Mouse (Mus musculus) gastrocnemius, postnatal 14 days (tissue): ENCODE measurements around the gene Gse1. TPM values are rescaled to one million over a fixed set of nuclear protein-coding genes. Genes with fewer than 3 reads are reported as not detected.

Experiments used
- DNase-seq: peaks from one replicate; pipeline ENCODE4 v3.0.0; 2021; ENCODE audit warnings: mixed read lengths
- intact Hi-C: fragments of 180-260 bp; cut with DNase I; formaldehyde crosslinking; loops from one replicate; pipeline ENCODE4 v1.15.1; 2025; ENCODE audit warnings: low total_unique reads
- total RNA-seq, 2 experiments: library from RNA; stranded (reverse); gene quantifications; 2 replicates each; pipeline ENCODE4 v1.2.3; 2021

Gse1 gene
- total RNA-seq, 2 experiments from 2014 or later, result 22.7 to 28.7 TPM

- intact Hi-C loops, result no loop called here
These were observed 22.3 kb upstream of the Gse1 start for GRCm38 (mm10) chr8:120205916-120206315.

GRCm38 (mm10) chr8:120207364-120207763, 20.9 kb upstream of the Gse1 start:
- intact Hi-C loops, result no loop called here
- no peak for DNase-seq

More at GRCm38 (mm10) chr8:120205916-120206315, 22.3 kb upstream of the Gse1 start:
- no peak for DNase-seq

GRCm38 (mm10) chr8:120208113-120208512, 20.1 kb upstream of the Gse1 start:
- intact Hi-C loops, result no loop called here
- no peak for DNase-seq

GRCm38 (mm10) chr8:120211345-120211744, 16.9 kb upstream of the Gse1 start:
- DNase-seq, result peak; percentile 38
- intact Hi-C loops, result no loop called here

GRCm38 (mm10) chr8:120212596-120212995, 15.7 kb upstream of the Gse1 start:
- no peak for DNase-seq
- intact Hi-C loops, result no loop called here

GRCm38 (mm10) chr8:120213229-120213628, 15.0 kb upstream of the Gse1 start:
- intact Hi-C loops, result no loop called here

GRCm38 (mm10) chr8:120213939-120214338, 14.3 kb upstream of the Gse1 start:
- intact Hi-C loops, result no loop called here
- peak; percentile 85 for DNase-seq

More at GRCm38 (mm10) chr8:120213229-120213628, 15.0 kb upstream of the Gse1 start:
- DNase-seq, result no peak

DNA sequence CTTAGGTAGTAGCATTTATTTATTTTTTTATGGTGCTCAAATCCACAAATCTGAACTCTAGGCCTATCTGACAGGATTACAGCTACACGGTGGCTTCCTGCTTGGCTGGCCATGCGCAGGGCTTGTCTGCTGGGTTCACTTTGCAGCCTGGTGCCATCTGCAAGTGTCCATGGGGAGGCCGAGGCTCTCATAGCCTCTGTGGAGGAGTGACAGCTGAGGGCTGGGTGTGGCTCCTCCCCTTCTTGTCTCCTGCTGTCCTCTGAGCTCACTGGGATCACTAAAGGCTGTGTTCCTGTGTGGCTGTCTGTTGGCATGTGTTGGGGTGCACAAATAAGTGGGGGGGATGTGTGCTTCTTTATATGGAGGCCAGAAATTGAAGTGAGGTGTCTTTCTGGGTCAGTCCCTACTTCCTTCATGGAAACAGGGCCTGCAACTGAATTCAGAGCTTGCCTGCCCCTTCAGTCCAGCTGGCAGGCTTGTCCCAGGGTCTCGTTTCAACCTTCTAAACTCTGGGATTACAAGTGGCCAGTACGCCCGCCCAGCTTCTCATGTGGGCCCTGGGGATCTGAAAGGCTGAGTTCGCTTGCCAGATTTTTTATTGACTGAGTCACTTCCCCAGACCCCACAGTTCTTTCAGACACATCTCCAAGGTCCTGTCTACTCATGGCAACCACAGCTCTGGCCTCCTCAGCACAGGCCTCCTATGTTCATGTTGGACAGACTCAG, 12.7 kb upstream of the Gse1 start:
- intact Hi-C loops, result no loop called here
- peak; percentile 71 for DNase-seq

DNA sequence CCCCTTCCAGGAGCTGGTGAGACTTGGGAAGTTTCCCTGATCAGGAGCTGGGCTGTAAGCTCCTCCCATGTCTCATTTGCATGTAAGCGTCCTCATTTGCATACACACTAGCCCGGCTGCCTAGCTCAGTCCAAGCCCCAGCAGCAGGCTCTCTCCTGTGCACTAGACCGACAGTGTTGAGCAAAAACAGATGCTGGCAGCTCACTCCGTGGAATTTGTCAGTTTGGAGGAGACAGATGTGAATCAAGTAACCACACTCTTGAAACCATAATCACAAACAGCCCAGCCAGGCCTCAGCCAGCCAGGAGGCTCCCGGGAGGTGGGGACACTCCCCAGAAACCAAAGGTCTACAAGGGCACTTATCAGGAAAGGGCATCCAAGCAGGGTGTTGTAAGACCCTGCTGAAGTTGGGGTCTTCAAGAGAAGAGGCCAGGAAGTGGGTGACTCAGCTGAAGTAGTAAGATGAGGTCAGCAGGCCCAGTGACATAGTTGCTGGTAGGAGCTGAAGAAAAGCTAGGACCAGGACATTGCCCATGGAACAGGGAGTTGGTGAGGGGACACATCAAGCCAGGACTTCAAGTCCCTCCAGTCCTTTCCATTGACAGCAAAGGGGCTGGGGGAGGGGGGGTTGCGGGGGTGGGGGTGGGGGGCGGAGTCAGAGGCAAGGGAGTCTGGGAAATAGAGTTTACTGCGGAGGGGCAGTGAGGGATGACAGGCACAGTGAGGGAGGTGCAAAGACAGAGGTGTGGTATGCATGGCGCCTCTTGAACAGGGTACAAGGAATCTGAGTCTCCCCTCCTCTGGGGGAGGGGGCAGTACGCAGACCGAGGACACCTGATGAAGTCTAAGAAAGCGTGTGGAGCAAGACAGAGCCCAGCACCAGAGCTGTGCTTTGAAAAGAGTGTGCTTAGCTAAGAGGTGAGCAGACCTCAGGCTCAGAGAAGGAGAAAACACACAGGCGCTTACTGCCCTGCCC, 11.1 kb upstream of the Gse1 start:
- DNase-seq, result peak; percentile 67
- intact Hi-C loops, result no loop called here

DNA sequence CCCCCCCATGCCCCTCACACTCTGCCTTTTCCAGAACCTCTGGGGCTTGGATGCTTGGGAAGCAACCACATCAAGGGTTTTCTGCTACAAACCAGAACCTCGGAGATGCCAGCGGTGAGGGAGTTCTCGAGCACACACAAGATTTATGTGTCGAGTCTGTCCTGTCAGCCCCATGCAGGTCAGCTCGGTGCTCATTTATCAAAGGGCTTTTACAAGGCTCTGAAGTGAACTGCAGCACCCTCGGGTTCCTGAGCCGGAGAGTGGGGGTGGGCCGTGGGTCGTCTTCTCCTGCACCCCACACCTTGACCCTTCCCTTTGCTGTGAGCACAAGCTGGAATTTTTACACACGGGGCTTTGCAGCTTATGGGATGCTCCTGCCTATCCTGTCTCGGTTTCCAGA, 5.7 kb upstream of the Gse1 start:
- no peak for DNase-seq
- intact Hi-C loops, result loop anchor here (5.0 kb wide), 1 partner anchor 40 kb away; no protein-coding TSS in a partner anchor

- DNase-seq, result no peak
- intact Hi-C loops, result loop anchor here (5.0 kb wide), 1 partner anchor 42 kb away; no protein-coding TSS in a partner anchor
These were observed 3.5 kb upstream of the Gse1 start for GRCm38 (mm10) chr8:120224521-120225420.

DNA sequence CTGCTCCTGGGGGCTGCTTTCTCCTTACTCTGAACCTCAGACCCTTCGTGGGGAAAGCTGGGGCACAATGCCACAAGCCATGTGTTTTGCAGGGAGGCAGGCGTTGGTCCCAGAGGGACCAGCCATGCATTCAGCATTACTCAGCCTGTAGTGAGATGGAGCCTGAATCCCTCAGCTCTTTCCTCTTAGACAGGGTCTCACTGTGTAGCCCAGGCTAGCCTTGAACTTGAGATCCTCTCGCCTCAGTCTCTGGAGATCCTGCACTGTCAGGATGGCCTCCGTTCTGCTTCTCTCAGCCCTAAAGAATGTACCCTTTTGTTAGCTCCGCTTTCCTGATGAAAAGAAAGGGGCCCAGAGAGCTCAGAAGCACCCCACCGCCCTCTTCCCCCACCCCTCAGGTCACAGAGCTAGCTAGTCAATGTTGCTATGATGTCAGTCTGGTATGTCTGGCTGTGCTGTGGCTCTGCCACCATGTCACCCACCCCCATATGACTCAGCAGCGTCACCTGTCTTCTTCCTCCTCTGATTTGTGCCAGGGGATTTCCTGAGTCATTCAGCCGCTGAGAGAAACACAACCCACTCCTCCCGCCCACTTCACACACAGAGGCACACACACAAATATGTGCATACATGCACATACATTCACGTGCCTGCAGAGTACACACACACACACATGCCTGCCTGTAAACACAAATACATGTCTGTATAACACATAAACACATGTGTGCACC, 2.7 kb upstream of the Gse1 start:
- intact Hi-C loops, result no loop called here
- no peak for DNase-seq

DNA sequence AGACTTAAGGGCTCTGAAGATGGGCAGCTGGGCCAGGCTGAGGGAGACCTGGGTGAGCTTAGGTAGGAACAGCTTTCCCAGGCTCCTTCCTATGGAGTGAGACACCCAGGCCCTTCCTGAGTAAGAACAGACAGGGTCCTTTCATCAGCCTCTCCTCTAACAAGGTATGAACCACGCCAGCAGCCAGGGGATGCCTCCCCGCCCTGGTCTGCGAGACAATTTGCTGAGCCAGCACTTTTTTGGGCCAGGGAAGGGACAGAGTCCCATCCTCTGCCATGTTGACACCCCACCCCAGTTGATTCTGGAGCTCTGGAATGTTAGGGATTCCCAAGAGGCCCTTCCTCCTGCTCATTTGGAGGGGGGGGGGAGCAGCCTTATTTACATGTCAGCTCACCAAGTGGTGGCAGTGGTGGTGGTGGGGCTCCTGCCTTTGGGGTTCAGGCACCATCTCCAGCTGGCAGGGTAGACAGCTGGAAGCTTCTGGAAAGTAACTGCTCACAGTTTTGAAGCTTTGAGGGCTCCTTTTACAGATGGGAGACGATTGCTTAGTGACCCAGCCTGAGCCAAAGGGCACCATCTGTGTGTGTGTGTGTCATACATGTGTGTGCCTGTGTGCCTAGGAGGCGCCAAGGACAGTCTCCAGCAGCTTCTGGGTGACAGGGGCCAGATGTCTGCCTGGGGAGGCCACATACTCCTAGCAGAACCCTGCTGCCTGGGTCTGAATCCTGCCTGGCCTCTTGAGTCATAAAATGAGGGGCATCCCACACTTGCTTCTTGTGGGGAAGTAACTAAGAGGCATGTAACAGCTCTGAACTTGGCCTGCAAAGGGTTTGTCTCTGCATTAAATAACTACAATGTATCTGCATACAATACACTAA, 1.3 kb upstream of the Gse1 start:
- intact Hi-C loops, result no loop called here
- no peak for DNase-seq

GRCm38 (mm10) chr8:120227578-120227876, 729 bp upstream of the Gse1 start:
- DNase-seq, result no peak
- intact Hi-C loops, result no loop called here

DNA sequence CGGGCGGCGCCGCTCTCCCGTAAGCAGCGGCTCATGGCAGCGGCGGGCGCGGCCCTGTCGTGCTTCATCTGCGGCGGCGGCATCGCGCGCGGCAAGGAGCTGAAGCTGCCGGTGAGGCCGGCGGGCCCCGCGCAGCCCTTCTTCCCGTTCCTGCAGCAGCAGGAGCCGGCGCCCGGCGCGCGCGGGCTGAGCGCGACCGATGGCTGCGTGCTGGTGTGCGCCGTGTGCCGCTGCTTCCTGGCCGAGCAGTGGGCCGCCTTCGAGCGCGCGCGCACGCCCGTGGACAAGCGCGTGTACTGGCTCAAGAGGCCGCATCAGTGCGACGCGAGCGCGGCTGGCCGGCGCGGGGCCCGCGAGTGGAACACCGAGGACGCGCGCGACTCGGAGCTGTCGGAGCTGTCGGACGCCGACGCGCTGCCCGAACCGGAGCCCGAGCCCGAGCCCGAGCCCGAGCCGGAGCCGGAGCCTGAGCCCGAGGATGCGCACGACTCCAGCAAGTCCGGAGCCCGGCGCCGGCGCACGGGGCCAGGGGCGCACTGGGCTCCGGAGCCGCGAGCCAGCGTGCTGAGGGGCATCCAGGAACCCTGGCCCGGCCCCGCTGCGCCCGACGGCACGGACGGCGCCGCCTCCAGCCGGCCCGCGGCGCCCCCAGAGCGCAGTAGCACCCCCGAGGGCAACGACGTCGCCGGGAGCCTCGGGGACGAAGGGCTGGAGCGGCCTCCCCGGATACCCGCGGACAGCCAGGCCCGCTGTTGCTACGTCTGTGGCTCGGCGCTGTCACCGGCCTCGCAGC, 721 bp downstream of the Gse1 start:
- DNase-seq, result no peak
- intact Hi-C loops, result no loop called here

DNA sequence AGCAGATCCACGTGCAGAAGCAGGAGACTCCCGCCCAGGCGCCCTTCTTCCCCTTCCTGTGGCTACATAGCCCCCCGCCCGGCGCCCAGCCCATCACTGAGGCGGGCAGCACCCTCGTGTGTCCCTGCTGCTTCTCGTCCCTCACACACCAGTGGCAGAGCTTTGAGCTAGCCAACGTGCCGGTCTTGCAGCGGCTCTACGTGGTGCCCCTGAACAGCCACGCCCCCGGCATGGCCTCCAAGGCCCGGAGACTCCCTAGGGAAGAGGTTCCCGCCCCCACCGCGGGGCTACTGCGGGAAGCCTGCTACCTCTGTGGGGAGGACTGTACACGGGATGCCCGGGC, 1.3 kb downstream of the Gse1 start:
- intact Hi-C loops, result no loop called here
- no peak for DNase-seq

- intact Hi-C loops, result no loop called here
- no peak for DNase-seq
These were observed 1.8 kb downstream of the Gse1 start for GRCm38 (mm10) chr8:120230081-120230480.
